Mouse (Mus musculus): Measurements from ENCODE around the gene Hmgn3.

DNA sequence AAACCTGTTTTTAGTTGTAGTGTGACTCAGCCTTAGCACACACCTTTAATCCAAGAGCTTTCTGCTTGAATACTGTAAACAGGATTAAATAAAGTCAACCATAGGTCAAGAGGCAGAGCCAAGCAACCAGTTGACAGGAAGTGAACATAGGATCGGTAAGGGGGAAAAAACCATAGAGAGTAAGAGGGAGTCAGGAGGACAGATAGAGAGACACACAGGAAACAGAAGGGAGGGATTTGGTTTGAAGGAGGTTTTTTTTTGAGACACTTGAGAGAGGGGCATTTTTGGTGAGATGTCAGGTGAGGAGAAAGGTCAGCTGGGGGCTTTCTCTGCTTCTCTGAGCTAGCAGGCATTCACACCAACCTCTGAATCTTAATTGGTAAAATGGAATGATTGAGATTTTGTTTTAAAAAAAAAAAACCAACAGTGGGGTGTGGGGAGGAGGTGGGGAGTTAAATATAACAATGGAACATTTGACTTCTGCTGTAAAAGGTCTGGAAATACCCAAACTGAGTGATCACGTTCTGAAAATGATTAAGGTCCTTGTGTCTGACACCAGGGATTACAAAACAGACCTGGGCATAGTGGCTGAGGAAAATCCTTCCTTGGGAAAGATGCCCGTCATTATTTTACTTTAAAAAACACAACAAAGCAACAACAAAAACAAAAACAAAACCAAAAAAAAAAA lies 51.7 kb downstream of the Hmgn3 start:
- TF ChIP-seq POLR2A (IDR thresholded peaks at IDR 0.05; ENCODE audit: insufficient read depth, low read length) = no peak
- no peak for TF ChIP-seq CTCF (IDR thresholded peaks at IDR 0.05; ENCODE audit: low read depth, low read length)
